Mouse (Mus musculus): ENCODE data around the gene Lrrn2.

GRCm38 (mm10) chr1:132885701-132886100, 5.6 kb downstream of the Lrrn2 start:
- no peak for TF ChIP-seq TAL1 (IDR thresholded peaks at IDR 0.05; ENCODE audit: low read length)
- no peak for TF ChIP-seq GATA1 (IDR thresholded peaks at IDR 0.05; ENCODE audit: low read length)
